In genomic region chr15:98956000-98956399, GRCm38 (mm10) we compare ENCODE assay signal across 18 mouse cellular contexts. TPM values are rescaled to one million over a fixed set of nuclear protein-coding genes. Genes with fewer than 3 reads are reported as not detected.
DNase-seq lines count a peak whose midpoint lies in the region; ATAC-seq and TF ChIP-seq lines count a peak whose summit lies in the region.
"Had no signal": no experiment of that assay in that cellular context is flagged by ENCODE, and none has a peak within 500 bp of the region (broad histone marks: within the 10 kb centered on the region; RNA-seq: fewer than 3 reads in every experiment).

No protein-coding gene starts in this region.

- 0 out of 2 replicates have a peak, but pooled peaks cover 2% of the 10 kb centered on the region for H3K4me1 ChIP-seq in forebrain, embryonic 11.5 days (replicated peaks; ENCODE audit: control insufficient read depth, insufficient read depth, low read length)
- peaks cover 7% of the 10 kb centered on the region; the same call in 1 of the 2 replicates for H3K4me1 ChIP-seq in forebrain, postnatal 0 days (ENCODE audit: insufficient read depth)
- peaks cover 42% of the 10 kb centered on the region for H3K4me1 ChIP-seq in midbrain, embryonic 10.5 days
- H3K4me1 ChIP-seq in neural tube, embryonic 13.5 days (replicated peaks) = peaks cover 16% of the 10 kb centered on the region

- H3K27ac ChIP-seq in forebrain, embryonic 11.5 days (ENCODE audit: low read depth, low read length) = 0 out of 2 replicates have a peak overlapping the region, but pooled peaks have one; percentile 95
- peak overlapping the region; percentile 100 for H3K27ac ChIP-seq in forebrain, postnatal 0 days (ENCODE audit: low read depth, low read length)
- H3K27ac ChIP-seq in midbrain, embryonic 10.5 days (replicated peaks) = peak overlapping the region; percentile 99
- peak overlapping the region; percentile 100 for H3K27ac ChIP-seq in neural tube, embryonic 13.5 days (replicated peaks)
- H3K27ac ChIP-seq: heart, embryonic 10.5 days; macrophage had no signal

- H3K4me3 ChIP-seq in forebrain, embryonic 11.5 days (ENCODE audit: low read depth, low read length) = no peak overlapping the region
- H3K4me3 ChIP-seq in forebrain, postnatal 0 days (ENCODE audit: low read depth, low read length) = peak overlapping the region; percentile 81; the same call in 1 of the 2 replicates
- no peak overlapping the region for H3K4me3 ChIP-seq in midbrain, embryonic 10.5 days
- H3K4me3 ChIP-seq in neural tube, embryonic 13.5 days = no peak overlapping the region; the same call in 1 of the 2 replicates
- H3K4me3 ChIP-seq: embryonic facial prominence, embryonic 13.5 days; heart, embryonic 10.5 days had no signal

- DNase-seq in forebrain, embryonic 11.5 days (ENCODE audit: low spot score) = no peak
- peak; percentile 39 for DNase-seq in forebrain, postnatal 0 days
- no peak for DNase-seq in midbrain, embryonic 10.5 days (ENCODE audit: low spot score)
- no peak for DNase-seq in layer of hippocampus, postnatal 14 days (ENCODE audit: low spot score in 2 of 2)
- no peak for DNase-seq in testis, postnatal 14 days (ENCODE audit: low spot score)
- DNase-seq: adrenal gland, postnatal 14 days; gastrocnemius, postnatal 10 days; kidney, postnatal 25 days; liver, postnatal 0 days; thymus, postnatal 36 days had no signal

- WGBS in forebrain, embryonic 11.5 days = 79% methylated on average over 4 of the region's 4 CpGs
- 36% methylated on average over 4 of the region's 4 CpGs for WGBS in forebrain, postnatal 0 days
- 91% methylated on average over 4 of the region's 4 CpGs for WGBS in midbrain, embryonic 10.5 days
- 54% methylated on average over 4 of the region's 4 CpGs for WGBS in neural tube, embryonic 13.5 days

- H3K9ac ChIP-seq in forebrain, embryonic 11.5 days (ENCODE audit: low read length) = no peak overlapping the region
- peak overlapping the region; percentile 100 for H3K9ac ChIP-seq in forebrain, postnatal 0 days
- peak overlapping the region; percentile 100 for H3K9ac ChIP-seq in neural tube, embryonic 13.5 days
- H3K9ac ChIP-seq: embryonic facial prominence, embryonic 13.5 days; liver, postnatal 0 days had no signal

- H3K27me3 ChIP-seq in forebrain, embryonic 11.5 days (ENCODE audit: control insufficient read depth, insufficient read depth, low read length) = no peaks in the 10 kb centered on the region
- no peaks in the 10 kb centered on the region for H3K27me3 ChIP-seq in forebrain, postnatal 0 days (ENCODE audit: insufficient read depth, low read length)
- no peaks in the 10 kb centered on the region for H3K27me3 ChIP-seq in midbrain, embryonic 10.5 days (ENCODE audit: low read depth, poor library complexity, severe bottlenecking)
- H3K27me3 ChIP-seq in neural tube, embryonic 13.5 days = no peaks in the 10 kb centered on the region
- H3K27me3 ChIP-seq: embryonic facial prominence, embryonic 13.5 days had no signal

- ATAC-seq in forebrain, embryonic 11.5 days (replicated peaks; ENCODE audit: low FRiP score) = no peak
- ATAC-seq in forebrain, postnatal 0 days = no peak
- no peak for ATAC-seq in neural tube, embryonic 13.5 days (ENCODE audit: low read depth)
- no peak for ATAC-seq in inflammation-experienced regulatory T-cells, adult 6 months
- ATAC-seq: intestine, postnatal 0 days; liver, postnatal 0 days had no signal

- no peaks in the 10 kb centered on the region for H3K9me3 ChIP-seq in forebrain, embryonic 11.5 days (ENCODE audit: control insufficient read depth, low read length)
- H3K9me3 ChIP-seq in forebrain, postnatal 0 days (ENCODE audit: low read length) = no peaks in the 10 kb centered on the region
- H3K9me3 ChIP-seq in midbrain, embryonic 10.5 days (replicated peaks) = no peaks in the 10 kb centered on the region
- H3K9me3 ChIP-seq in neural tube, embryonic 13.5 days = no peaks in the 10 kb centered on the region
- H3K9me3 ChIP-seq: embryonic facial prominence, embryonic 13.5 days; heart, embryonic 10.5 days had no signal

- TF ChIP-seq CTCF in forebrain, postnatal 0 days (IDR thresholded peaks at IDR 0.05; ENCODE audit: low read depth) = peak; percentile 45

- no peak overlapping the region for H3K4me2 ChIP-seq in forebrain, embryonic 11.5 days (ENCODE audit: low read depth, low read length, severe bottlenecking)
- peak overlapping the region; percentile 61 for H3K4me2 ChIP-seq in forebrain, postnatal 0 days (ENCODE audit: low read depth)
- H3K4me2 ChIP-seq in neural tube, embryonic 13.5 days = peak overlapping the region; percentile 74
- H3K4me2 ChIP-seq: embryonic facial prominence, embryonic 13.5 days had no signal

- H3K36me3 ChIP-seq in forebrain, embryonic 11.5 days (ENCODE audit: control insufficient read depth, insufficient read depth, low read length) = no peaks in the 10 kb centered on the region
- H3K36me3 ChIP-seq in forebrain, postnatal 0 days (ENCODE audit: insufficient read depth) = 0 out of 2 replicates have a peak, but pooled peaks cover 1% of the 10 kb centered on the region
- H3K36me3 ChIP-seq in midbrain, embryonic 10.5 days = peaks cover 12% of the 10 kb centered on the region
- H3K36me3 ChIP-seq in neural tube, embryonic 13.5 days = peaks cover 2% of the 10 kb centered on the region

RNA-seq across cellular contexts. Expression of gene Tuba1a, which starts 2.5 kb away (rescaled TPM):
- polyA plus RNA-seq in forebrain, embryonic 11.5 days (2014; fragmentation: Nextera tagmentation; extraction: Ambion mirVana) = 5,083 and 5,852 TPM in 2 replicates
- 18,820 and 21,160 TPM in 2 replicates for total RNA-seq in forebrain, postnatal 0 days (2014; rRNA removed)
- polyA plus RNA-seq in forebrain, postnatal 0 days (2015; fragmentation: Nextera tagmentation; extraction: Ambion mirVana) = 18,258 and 23,279 TPM in 2 replicates
- polyA plus RNA-seq in midbrain, embryonic 10.5 days (2016; fragmentation: Nextera tagmentation; extraction: Ambion mirVana) = 4,467 and 6,520 TPM in 2 replicates
- 13,124 and 14,228 TPM in 2 replicates for polyA plus RNA-seq in neural tube, embryonic 13.5 days (2015; fragmentation: Nextera tagmentation; extraction: Ambion mirVana)
- 100 to 1,000 TPM; 206 to 351 (median 217) TPM for polyA plus RNA-seq in inflammation-experienced regulatory T-cells, adult 6 months (2017; shearing (Covaris generic))
- total RNA-seq in layer of hippocampus, postnatal 14 days (2021) = 1,000 to 10,000 TPM; 2,120 to 2,322 TPM

RNA-seq across cellular contexts. Expression of gene Gm49450, which starts 2.6 kb away (rescaled TPM):
- polyA plus RNA-seq in forebrain, embryonic 11.5 days (2014; fragmentation: Nextera tagmentation; extraction: Ambion mirVana) = not detected in 2 replicates
- 1,610 and 2,499 TPM in 2 replicates for total RNA-seq in forebrain, postnatal 0 days (2014; rRNA removed)
- not detected in 2 replicates for polyA plus RNA-seq in forebrain, postnatal 0 days (2015; fragmentation: Nextera tagmentation; extraction: Ambion mirVana)
- not detected in 2 replicates for polyA plus RNA-seq in midbrain, embryonic 10.5 days (2016; fragmentation: Nextera tagmentation; extraction: Ambion mirVana)
- not detected in 2 replicates for polyA plus RNA-seq in neural tube, embryonic 13.5 days (2015; fragmentation: Nextera tagmentation; extraction: Ambion mirVana)
- not detected for polyA plus RNA-seq in inflammation-experienced regulatory T-cells, adult 6 months (2017; shearing (Covaris generic))
- total RNA-seq in layer of hippocampus, postnatal 14 days (2021) = not detected
- total RNA-seq: adrenal gland, postnatal 14 days; gastrocnemius, postnatal 10 days; heart, postnatal 25 days; left cerebral cortex, adult 8-10 months had no signal
- polyA plus RNA-seq: embryonic facial prominence, embryonic 13.5 days; heart, embryonic 10.5 days; intestine, postnatal 0 days; liver, postnatal 0 days had no signal

RNA-seq across cellular contexts. Expression of gene Tuba1b, which starts 21.6 kb away (rescaled TPM):
- polyA plus RNA-seq in forebrain, embryonic 11.5 days (2014; fragmentation: Nextera tagmentation; extraction: Ambion mirVana) = 2,366 and 2,605 TPM in 2 replicates
- 1,927 and 1,958 TPM in 2 replicates for total RNA-seq in forebrain, postnatal 0 days (2014; rRNA removed)
- 1,265 and 1,341 TPM in 2 replicates for polyA plus RNA-seq in forebrain, postnatal 0 days (2015; fragmentation: Nextera tagmentation; extraction: Ambion mirVana)
- 2,448 and 2,588 TPM in 2 replicates for polyA plus RNA-seq in midbrain, embryonic 10.5 days (2016; fragmentation: Nextera tagmentation; extraction: Ambion mirVana)
- 1,062 and 1,121 TPM in 2 replicates for polyA plus RNA-seq in neural tube, embryonic 13.5 days (2015; fragmentation: Nextera tagmentation; extraction: Ambion mirVana)
- polyA plus RNA-seq in inflammation-experienced regulatory T-cells, adult 6 months (2017; shearing (Covaris generic)) = 100 to 1,000 TPM; 459 to 882 (median 544) TPM
- total RNA-seq in layer of hippocampus, postnatal 14 days (2021) = 100 to 1,000 TPM; 661 to 671 TPM

RNA-seq across cellular contexts. Expression of gene Lmbr1l, which starts 38.0 kb away (rescaled TPM):
- polyA plus RNA-seq in forebrain, embryonic 11.5 days (2014; fragmentation: Nextera tagmentation; extraction: Ambion mirVana) = 8.7 and 9.4 TPM in 2 replicates
- 44.1 and 59.3 TPM in 2 replicates for total RNA-seq in forebrain, postnatal 0 days (2014; rRNA removed)
- polyA plus RNA-seq in forebrain, postnatal 0 days (2015; fragmentation: Nextera tagmentation; extraction: Ambion mirVana) = 20.1 and 22.4 TPM in 2 replicates
- 24.7 and 28.6 TPM in 2 replicates for polyA plus RNA-seq in midbrain, embryonic 10.5 days (2016; fragmentation: Nextera tagmentation; extraction: Ambion mirVana)
- polyA plus RNA-seq in neural tube, embryonic 13.5 days (2015; fragmentation: Nextera tagmentation; extraction: Ambion mirVana) = 34.9 and 39.0 TPM in 2 replicates
- 10 to 100 TPM; 17.3 to 46.9 (median 39.3) TPM for polyA plus RNA-seq in inflammation-experienced regulatory T-cells, adult 6 months (2017; shearing (Covaris generic))
- 10 to 100 TPM; 13.7 to 17.9 TPM for total RNA-seq in layer of hippocampus, postnatal 14 days (2021)

RNA-seq across cellular contexts. Expression of gene Dhh, which starts 57.7 kb away (rescaled TPM):
- polyA plus RNA-seq in forebrain, embryonic 11.5 days (2014; fragmentation: Nextera tagmentation; extraction: Ambion mirVana) = 0.28 and 0.29 TPM in 2 replicates
- 0.15 and 0.76 TPM in 2 replicates for total RNA-seq in forebrain, postnatal 0 days (2014; rRNA removed)
- 0.25 and 0.58 TPM in 2 replicates for polyA plus RNA-seq in forebrain, postnatal 0 days (2015; fragmentation: Nextera tagmentation; extraction: Ambion mirVana)
- 0.27 and 0.58 TPM in 2 replicates for polyA plus RNA-seq in midbrain, embryonic 10.5 days (2016; fragmentation: Nextera tagmentation; extraction: Ambion mirVana)
- polyA plus RNA-seq in neural tube, embryonic 13.5 days (2015; fragmentation: Nextera tagmentation; extraction: Ambion mirVana) = 3.1 and 4.3 TPM in 2 replicates
- polyA plus RNA-seq in inflammation-experienced regulatory T-cells, adult 6 months (2017; shearing (Covaris generic)) = under 1 TPM in 1 of 3 experiments, not detected in 2; 0.09 TPM
- under 1 TPM; 0.31 to 0.35 TPM for total RNA-seq in layer of hippocampus, postnatal 14 days (2021)
- polyA plus RNA-seq: liver, postnatal 0 days; macrophage had no signal

Comparison
In these comparisons a context has a peak if more than half of its experiments do, and no peak if none do; other contexts are left out.
1. RNA of gene Tuba1a, which starts 2.5 kb away (polyA plus RNA-seq): 18,258 to 23,279 TPM in forebrain, postnatal 0 days, 13,124 to 14,228 TPM in neural tube, embryonic 13.5 days, 5,083 to 5,852 TPM in forebrain, embryonic 11.5 days and 4,467 to 6,520 TPM in midbrain, embryonic 10.5 days; 206 to 351 TPM in inflammation-experienced regulatory T-cells, adult 6 months; every median in the first group is over 10 times any median in the second.
2. Peak in every context shown above with its lines, with median percentiles within 50 percentile points of each other: H3K27ac ChIP-seq.